Mouse (Mus musculus): ENCODE measurements at regions not wholly inside any gene's neighbourhood (a gene's known extent, or its start where the extent isn't known, plus 50 kb on each side); places are given as distances from the start of the nearest gene placed in this dataset.

GRCm38 (mm10) chr12:16131028-16131739, 314.5 kb upstream of the Trib2 start:
- DNase-seq (ENCODE audit: extremely low spot score in 1 of 2, low spot score in 2 of 2) = no peak
- intact Hi-C loops (cut with DNase I) = no loop called here

DNA sequence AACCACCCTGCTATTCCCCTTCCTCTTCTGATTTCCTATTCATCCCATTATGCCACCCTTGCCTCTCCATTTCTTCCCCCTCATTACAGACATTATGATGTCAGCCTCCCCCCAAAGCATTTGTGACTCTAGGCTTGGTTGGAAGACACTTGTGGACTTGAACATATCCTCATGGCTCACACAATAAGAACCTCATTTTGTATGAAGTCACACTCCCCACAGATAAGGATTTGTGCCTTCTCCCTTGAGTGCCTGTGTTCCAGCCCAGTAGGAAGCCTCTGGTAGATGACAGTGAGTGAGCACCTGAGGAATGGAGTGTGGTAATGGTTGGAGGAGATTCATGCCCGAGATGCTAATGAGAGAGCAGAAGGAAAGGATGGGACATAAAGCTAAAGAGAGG, 313.9 kb upstream of the Trib2 start:
- DNase-seq (ENCODE audit: extremely low spot score in 1 of 2, low spot score in 2 of 2) = no peak
- intact Hi-C loops (cut with DNase I) = no loop called here

DNA sequence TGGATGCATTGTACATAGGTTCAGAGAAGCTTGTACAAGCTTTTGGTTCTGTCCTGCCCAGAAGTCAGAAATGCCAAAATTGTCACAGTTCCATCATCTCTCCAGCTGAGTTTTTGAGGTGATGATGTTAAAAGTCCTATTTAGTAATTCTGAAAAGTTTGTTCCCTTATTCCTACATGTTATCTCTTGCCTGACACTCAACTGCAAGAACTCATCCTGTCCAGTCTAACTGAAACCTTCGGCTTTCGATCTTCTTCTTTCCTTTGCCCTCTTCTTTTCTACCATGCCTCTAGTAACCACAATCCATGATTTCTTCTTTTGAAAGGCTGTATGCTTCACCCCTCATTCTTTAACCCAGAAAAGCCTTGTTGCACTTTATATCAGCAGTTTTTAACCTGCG, 313.2 kb upstream of the Trib2 start:
- intact Hi-C loops (cut with DNase I) = no loop called here
- DNase-seq (ENCODE audit: extremely low spot score in 1 of 2, low spot score in 2 of 2) = no peak

DNA sequence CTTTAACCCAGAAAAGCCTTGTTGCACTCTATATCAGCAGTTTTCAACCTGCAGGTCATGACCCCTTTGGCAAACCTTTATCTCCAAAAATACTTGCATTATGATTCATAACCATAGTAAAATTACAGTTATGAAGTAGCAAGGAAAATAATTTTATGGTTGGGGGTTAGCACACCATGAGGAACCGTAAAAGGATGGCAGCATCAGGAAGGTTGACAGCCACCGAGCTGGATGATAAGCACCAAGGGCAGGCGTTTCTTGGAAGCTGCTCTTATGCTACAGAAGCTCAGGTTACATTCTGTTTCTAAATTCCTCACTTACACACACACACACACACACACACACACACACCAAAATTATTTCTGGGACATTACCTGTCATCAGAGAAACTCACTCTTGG, 312.5 kb upstream of the Trib2 start:
- DNase-seq (ENCODE audit: extremely low spot score in 1 of 2, low spot score in 2 of 2) = no peak
- intact Hi-C loops (cut with DNase I) = no loop called here

- DNase-seq (ENCODE audit: extremely low spot score in 1 of 2, low spot score in 2 of 2) = no peak
- intact Hi-C loops (cut with DNase I) = no loop called here
Measured at GRCm38 (mm10) chr12:16124906-16125305, 308.2 kb upstream of the Trib2 start.

GRCm38 (mm10) chr12:16122353-16123127, 305.8 kb upstream of the Trib2 start:
- intact Hi-C loops (cut with DNase I) = no loop called here
- DNase-seq (ENCODE audit: extremely low spot score in 1 of 2, low spot score in 2 of 2) = no peak

- DNase-seq (ENCODE audit: extremely low spot score in 1 of 2, low spot score in 2 of 2) = no peak
- intact Hi-C loops (cut with DNase I) = no loop called here
Measured at GRCm38 (mm10) chr12:16121787-16122186, 305.1 kb upstream of the Trib2 start.

GRCm38 (mm10) chr12:16118710-16119109, 302.0 kb upstream of the Trib2 start:
- intact Hi-C loops (cut with DNase I) = no loop called here
- DNase-seq (ENCODE audit: extremely low spot score in 1 of 2, low spot score in 2 of 2) = no peak

DNA sequence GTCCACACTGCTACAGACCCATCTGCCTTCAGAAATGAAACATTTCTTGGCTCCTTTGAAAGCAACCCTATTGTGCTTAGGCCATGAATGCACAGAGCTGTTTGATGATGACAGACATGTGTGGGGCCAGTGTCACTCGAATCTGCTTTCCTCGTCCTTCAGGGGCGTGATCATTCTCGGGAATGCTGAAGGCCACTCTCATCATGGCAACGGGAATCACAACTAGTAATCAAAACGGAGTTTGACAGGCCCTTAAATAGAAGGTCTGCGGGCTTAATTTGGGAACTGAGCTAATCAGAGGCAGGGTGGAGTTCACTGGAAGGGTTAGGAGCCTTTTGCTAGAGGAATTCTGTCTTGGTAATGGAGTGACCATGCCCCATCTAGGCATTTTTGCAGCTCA, 290.2 kb upstream of the Trib2 start:
- DNase-seq (ENCODE audit: extremely low spot score in 1 of 2, low spot score in 2 of 2) = no peak
- intact Hi-C loops (cut with DNase I) = no loop called here

- intact Hi-C loops (cut with DNase I) = no loop called here
Measured at GRCm38 (mm10) chr12:16098840-16099239, 282.1 kb upstream of the Trib2 start.

GRCm38 (mm10) chr12:16092643-16093042, 275.9 kb upstream of the Trib2 start:
- intact Hi-C loops (cut with DNase I) = no loop called here
- no peak for DNase-seq (ENCODE audit: extremely low spot score in 1 of 2, low spot score in 2 of 2)

More at GRCm38 (mm10) chr12:16098840-16099239, 282.1 kb upstream of the Trib2 start:
- no peak for DNase-seq (ENCODE audit: extremely low spot score in 1 of 2, low spot score in 2 of 2)

- intact Hi-C loops (cut with DNase I) = no loop called here
- no peak for DNase-seq (ENCODE audit: extremely low spot score in 1 of 2, low spot score in 2 of 2)
Measured at GRCm38 (mm10) chr12:16091336-16091735, 274.6 kb upstream of the Trib2 start.

- intact Hi-C loops (cut with DNase I) = no loop called here
- no peak for DNase-seq (ENCODE audit: extremely low spot score in 1 of 2, low spot score in 2 of 2)
Measured at GRCm38 (mm10) chr12:16083176-16083575, 266.5 kb upstream of the Trib2 start.

- intact Hi-C loops (cut with DNase I) = no loop called here
- no peak for DNase-seq (ENCODE audit: extremely low spot score in 1 of 2, low spot score in 2 of 2)
Measured at GRCm38 (mm10) chr12:16077215-16077614, 260.5 kb upstream of the Trib2 start.

DNA sequence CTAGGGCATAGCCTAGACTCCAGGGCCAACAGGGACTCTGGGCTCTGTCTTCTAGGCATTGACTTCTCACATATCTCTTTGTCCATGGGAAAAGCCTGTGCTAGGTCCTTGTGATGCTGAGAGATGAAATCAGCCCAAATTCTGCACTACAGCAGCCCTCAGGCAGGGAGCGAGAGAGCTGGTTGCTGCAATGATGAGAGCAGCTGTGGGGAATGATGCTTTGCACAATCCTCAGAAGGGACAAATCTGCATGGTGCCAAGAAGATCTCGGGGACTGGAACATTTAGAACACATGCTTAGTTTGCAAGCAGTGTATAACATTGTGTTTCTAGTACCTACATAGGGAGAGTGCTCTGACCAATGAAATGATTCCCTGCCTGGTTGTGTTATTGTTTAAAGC, 259.2 kb upstream of the Trib2 start:
- intact Hi-C loops (cut with DNase I) = no loop called here

GRCm38 (mm10) chr12:16068940-16069339, 252.2 kb upstream of the Trib2 start:
- intact Hi-C loops (cut with DNase I) = no loop called here
- DNase-seq (ENCODE audit: extremely low spot score in 1 of 2, low spot score in 2 of 2) = peak; percentile 60 to 62

More for the DNA sequence above, 259.2 kb upstream of the Trib2 start:
- DNase-seq (ENCODE audit: extremely low spot score in 1 of 2, low spot score in 2 of 2) = no peak

DNA sequence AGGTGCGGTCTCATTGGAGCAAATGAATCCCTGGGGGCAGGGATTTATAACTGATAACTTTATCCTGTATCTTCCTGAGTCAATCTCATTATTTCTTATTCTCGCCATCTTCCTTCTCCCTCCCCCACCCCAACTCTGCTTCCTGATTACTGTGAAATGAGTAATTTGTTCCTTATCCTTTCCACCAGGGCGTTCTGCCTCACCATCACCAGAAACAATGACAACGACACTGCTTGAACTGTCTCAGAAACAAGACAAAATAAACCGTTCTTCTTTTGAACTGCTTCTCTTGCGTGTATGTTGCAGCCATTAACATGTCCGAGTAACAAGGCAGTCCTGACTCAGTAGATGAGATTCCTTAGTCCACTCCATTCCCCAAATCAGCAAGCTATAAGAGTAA, 246.0 kb upstream of the Trib2 start:
- intact Hi-C loops (cut with DNase I) = no loop called here

DNA sequence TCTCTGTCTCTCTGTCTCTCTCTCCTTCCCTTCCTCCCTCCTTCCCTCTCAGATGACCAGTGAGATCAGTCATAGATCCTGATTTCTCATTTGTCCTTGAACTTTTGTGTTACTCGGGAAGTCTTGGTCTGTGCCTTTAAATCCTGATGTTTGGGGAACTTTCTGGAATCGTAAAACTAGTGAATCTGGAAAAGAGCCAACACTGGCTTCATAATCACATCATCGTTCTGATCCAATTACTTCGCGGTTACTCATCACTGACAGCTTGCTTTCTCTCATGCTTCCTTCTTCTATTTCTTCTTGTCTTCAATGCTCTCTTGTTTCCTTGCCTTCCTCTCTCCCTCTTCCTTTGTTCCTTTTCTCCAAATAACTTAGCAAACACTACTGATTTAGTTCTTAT, 243.7 kb upstream of the Trib2 start:
- intact Hi-C loops (cut with DNase I) = no loop called here
- DNase-seq (ENCODE audit: extremely low spot score in 1 of 2, low spot score in 2 of 2) = no peak

More for the DNA sequence above, 246.0 kb upstream of the Trib2 start:
- no peak for DNase-seq (ENCODE audit: extremely low spot score in 1 of 2, low spot score in 2 of 2)

GRCm38 (mm10) chr12:16058255-16058654, 241.5 kb upstream of the Trib2 start:
- no peak for DNase-seq (ENCODE audit: extremely low spot score in 1 of 2, low spot score in 2 of 2)
- intact Hi-C loops (cut with DNase I) = no loop called here

GRCm38 (mm10) chr12:16056831-16057230, 240.1 kb upstream of the Trib2 start:
- intact Hi-C loops (cut with DNase I) = no loop called here
- DNase-seq (ENCODE audit: extremely low spot score in 1 of 2, low spot score in 2 of 2) = no peak
